Mouse (Mus musculus): ENCODE results near the gene H2-Ke6. TPM values are rescaled to one million over a fixed set of nuclear protein-coding genes. Genes with fewer than 3 reads are reported as not detected.

Gene H2-Ke6
- polyA plus RNA-seq, 1 experiment from 2014 or later: 37.6 TPM

DNA sequence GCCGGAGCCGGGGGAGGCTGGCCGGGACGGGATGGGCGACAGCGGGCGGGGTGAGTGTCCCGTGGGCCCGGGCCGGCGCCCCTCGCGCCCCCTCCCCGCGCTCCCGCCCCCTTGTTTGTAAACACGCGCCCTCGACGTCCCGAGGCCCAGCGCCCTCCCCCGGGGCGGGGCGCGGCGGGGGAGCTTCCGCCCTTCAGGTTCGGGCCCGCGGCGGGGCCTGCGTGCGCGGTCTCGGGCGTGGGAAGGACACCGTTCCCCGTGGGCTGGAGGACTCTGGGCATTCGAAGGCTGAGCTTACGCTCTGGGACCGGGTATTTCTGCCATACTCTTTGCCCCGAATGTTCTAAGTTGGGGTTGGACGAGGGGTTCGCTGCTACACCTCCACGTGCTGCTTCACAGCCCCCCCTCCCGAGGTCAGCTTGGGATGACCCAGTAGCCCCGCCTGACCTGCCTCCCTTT, 4.3 kb upstream of the H2-Ke6 start:
- H3K9me3 ChIP-seq (ENCODE audit: control insufficient read depth, low read length): no peaks in the 10 kb centered on the region
- H3K4me1 ChIP-seq (replicated peaks; ENCODE audit: control insufficient read depth, insufficient read depth): peaks cover 5% of the 10 kb centered on the region
- peaks cover 25% of the 10 kb centered on the region for H3K36me3 ChIP-seq (ENCODE audit: control insufficient read depth, insufficient read depth, low read length)
- H3K27me3 ChIP-seq (ENCODE audit: control insufficient read depth, insufficient read depth, low read length): no peaks in the 10 kb centered on the region
- peak; percentile 11; the same call in 1 of the 2 replicates for ATAC-seq (ENCODE audit: low FRiP score, low TSS enrichment)
- WGBS: 1% methylated on average over 37 of the region's 48 CpGs
- no peak for TF ChIP-seq EP300 (optimal IDR thresholded peaks at IDR 0.05)
- no peak for TF ChIP-seq CTCF (IDR thresholded peaks at IDR 0.05; ENCODE audit: low read depth)
- peak overlapping the region; percentile 86 for H3K4me3 ChIP-seq (ENCODE audit: low read depth, low read length)
- peak overlapping the region; percentile 98 for H3K27ac ChIP-seq (replicated peaks)
- DNase-seq (ENCODE audit: low spot score): no peak
- H3K9ac ChIP-seq (ENCODE audit: low read length): peak overlapping the region; percentile 96
- peak overlapping the region; percentile 93 for H3K4me2 ChIP-seq (replicated peaks; ENCODE audit: low read depth)

DNA sequence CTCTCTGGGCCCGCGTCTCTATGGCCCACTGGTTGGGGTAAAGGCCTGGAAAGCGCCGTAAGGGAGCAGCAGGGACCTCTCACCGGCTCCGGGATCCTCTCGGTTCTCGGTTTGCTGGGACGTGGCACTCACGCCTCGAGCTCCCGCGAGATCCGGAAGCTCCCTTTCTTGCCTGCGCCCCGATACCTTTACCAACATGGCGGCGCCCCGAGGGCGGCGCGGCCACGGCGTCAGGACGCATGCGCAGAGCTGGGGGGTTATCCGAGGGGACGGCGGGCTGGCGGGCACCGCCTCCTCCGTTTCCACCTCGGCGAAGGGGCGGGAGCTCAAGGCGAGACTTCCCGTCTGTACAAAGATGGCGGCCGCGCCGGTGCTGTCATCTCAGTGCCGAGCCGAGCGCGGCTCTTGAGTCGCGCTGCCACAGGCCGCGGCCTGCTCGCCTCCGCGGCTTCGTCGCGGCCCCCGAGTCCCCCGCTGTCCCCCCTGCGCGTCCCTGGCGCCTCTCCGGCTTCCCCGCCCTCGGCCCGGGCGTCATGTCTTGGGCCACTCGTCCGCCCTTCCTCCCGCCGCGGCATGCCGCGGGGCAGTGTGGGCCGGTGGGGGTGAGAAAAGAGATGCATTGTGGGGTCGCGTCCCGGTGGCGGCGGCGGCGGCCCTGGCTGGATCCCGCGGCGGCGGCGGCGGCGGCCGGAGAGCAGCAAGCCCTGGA, 3.8 kb upstream of the H2-Ke6 start, which contains the start of the genes Slc39a7 and Rxrb:
TSS of gene Slc39a7 (minus strand) at position 218 of the 709 bp plus-strand sequence.
TSS of gene Rxrb (plus strand) at position 348 of the 709 bp plus-strand sequence.
- under 1% methylated on average over 52 of the region's 88 CpGs for WGBS

DNA sequence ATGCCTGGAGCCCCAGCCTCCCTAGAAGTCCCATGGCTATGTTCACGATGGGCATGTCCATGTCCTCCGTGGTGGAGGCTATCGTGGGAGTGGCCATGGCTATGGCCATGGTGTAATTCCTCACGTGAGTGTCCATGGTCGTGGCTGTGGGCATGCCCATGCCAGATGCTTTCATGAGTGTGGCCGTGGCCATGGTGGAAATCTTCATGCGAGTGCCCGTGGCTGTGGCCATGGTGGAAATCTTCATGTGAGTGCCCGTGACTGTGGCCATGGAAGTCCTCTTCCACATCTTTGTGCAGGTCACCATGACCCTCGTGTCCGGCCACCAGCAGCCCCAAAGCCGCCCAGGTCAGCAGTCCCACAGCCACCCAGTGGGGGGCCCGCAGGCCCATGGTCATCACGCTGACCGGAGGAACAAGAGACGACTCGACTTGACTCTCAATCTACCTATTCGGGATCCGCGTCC, 3.0 kb upstream of the H2-Ke6 start:
- peaks cover 7% of the 10 kb centered on the region for H3K4me1 ChIP-seq (replicated peaks; ENCODE audit: control insufficient read depth, insufficient read depth)
- H3K4me3 ChIP-seq (ENCODE audit: low read depth, low read length): peak overlapping the region; percentile 86
- 2% methylated on average over 20 of the region's 20 CpGs for WGBS
- no peaks in the 10 kb centered on the region for H3K27me3 ChIP-seq (ENCODE audit: control insufficient read depth, insufficient read depth, low read length)
- no peak for ATAC-seq (ENCODE audit: low FRiP score, low TSS enrichment)
- peaks cover 17% of the 10 kb centered on the region for H3K36me3 ChIP-seq (ENCODE audit: control insufficient read depth, insufficient read depth, low read length)
- peak; percentile 20; the same call in 1 of the 2 replicates for TF ChIP-seq CTCF (IDR thresholded peaks at IDR 0.05; ENCODE audit: low read depth)
- TF ChIP-seq EP300 (optimal IDR thresholded peaks at IDR 0.05): no peak
- no peaks in the 10 kb centered on the region for H3K9me3 ChIP-seq (ENCODE audit: control insufficient read depth, low read length)
- H3K9ac ChIP-seq (ENCODE audit: low read length): peak overlapping the region; percentile 96
- H3K4me2 ChIP-seq (replicated peaks; ENCODE audit: low read depth): peak overlapping the region; percentile 93
- peak; percentile 31 for DNase-seq (ENCODE audit: low spot score)
- peak overlapping the region; percentile 98 for H3K27ac ChIP-seq (replicated peaks)

More for the DNA sequence above, 3.8 kb upstream of the H2-Ke6 start, which contains the start of the genes Slc39a7 and Rxrb:
- H3K9me3 ChIP-seq (ENCODE audit: control insufficient read depth, low read length): no peaks in the 10 kb centered on the region
- peak within 1 kb of the TSS; percentile 96 for H3K9ac ChIP-seq (ENCODE audit: low read length)
- TF ChIP-seq CTCF (IDR thresholded peaks at IDR 0.05; ENCODE audit: low read depth) (no peak), EP300 (optimal IDR thresholded peaks at IDR 0.05) (peak; percentile 96)
- peak; percentile 99 for DNase-seq (ENCODE audit: low spot score)
- H3K36me3 ChIP-seq (ENCODE audit: control insufficient read depth, insufficient read depth, low read length): peaks cover 24% of the 10 kb centered on the region
- H3K4me1 ChIP-seq (replicated peaks; ENCODE audit: control insufficient read depth, insufficient read depth): peaks cover 7% of the 10 kb centered on the region
- H3K27me3 ChIP-seq (ENCODE audit: control insufficient read depth, insufficient read depth, low read length): no peaks in the 10 kb centered on the region
- peak within 1 kb of the TSS; percentile 98 for H3K27ac ChIP-seq (replicated peaks)
- H3K4me3 ChIP-seq (ENCODE audit: low read depth, low read length): peak within 1 kb of the TSS; percentile 86
- ATAC-seq (ENCODE audit: low FRiP score, low TSS enrichment): peak; percentile 81
- H3K4me2 ChIP-seq (replicated peaks; ENCODE audit: low read depth): peak within 1 kb of the TSS; percentile 93

DNA sequence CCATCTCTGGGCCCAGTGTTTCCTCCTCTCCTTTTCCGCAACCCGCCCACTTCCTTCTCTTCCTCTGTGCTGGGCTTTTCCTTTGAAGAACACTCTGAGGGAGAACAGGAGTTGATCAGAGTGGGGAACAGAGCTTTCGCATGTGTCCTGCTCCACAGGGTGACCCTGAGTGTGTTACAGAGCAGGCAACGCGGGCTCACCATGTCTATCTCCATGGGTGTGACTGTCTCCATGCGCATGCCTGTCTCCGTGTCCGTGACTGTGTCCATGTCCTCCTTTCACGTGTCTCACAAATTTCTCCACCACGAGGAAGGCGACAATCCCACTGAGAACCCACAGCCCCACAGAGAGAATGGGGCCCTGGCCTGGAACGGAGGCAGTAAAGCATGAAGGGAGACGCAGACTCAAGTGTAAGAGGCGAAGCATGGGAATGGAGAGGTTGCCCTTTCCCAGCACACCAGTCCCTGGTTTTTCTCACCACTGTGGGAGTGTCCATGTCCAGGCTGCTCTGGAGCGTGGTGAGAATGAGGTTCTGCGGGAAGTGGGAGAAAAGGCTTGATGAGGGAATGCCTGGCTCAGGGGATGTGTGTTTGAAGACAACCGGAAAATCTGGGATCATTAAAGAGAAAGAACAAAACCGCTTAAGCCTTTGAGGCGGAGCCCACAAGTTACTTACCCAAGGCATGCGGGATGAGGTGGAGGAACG, 2.2 kb upstream of the H2-Ke6 start:
- 65% methylated on average over 21 of the region's 21 CpGs for WGBS

DNA sequence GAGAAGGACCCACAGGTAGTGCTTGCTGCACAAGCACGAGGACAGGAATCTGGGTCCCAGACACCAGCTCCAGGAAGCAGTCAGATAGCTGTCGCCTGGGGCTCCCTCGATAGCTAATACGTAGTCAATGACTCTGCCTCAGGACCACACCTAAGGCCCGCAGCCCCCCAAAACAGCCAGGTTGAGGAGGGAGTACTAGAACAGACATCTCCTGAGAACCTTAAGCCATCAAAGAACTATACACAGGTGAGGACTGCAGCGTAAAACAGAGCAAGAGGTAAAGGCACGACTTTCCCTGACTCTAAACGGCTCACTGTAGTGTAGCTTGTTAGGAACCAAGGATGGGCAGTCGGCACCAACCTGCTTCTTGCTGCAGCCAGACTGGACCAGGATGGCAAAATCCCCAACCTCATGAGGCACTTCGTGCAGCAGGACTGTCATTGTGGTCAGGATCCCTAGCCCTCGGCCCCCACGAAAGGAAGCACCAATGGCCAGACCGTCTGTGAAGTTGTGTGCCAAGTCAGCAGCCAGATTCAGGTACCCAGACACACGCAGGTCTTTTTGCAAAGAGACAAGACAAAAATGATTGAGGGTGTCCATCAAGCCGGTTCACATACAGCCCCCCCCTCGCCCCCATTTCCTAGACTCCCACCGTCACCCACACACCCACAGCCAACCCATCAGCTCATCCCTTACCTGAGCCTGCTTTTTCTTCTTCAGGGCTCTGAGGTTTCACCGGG, 1.5 kb upstream of the H2-Ke6 start:
- H3K9ac ChIP-seq (ENCODE audit: low read length): no peak overlapping the region

More for the DNA sequence above, 2.2 kb upstream of the H2-Ke6 start:
- Histone ChIP-seq H3K4me2 (replicated peaks; ENCODE audit: low read depth) (peak overlapping the region; percentile 93), H3K36me3 (ENCODE audit: control insufficient read depth, insufficient read depth, low read length) (peaks cover 17% of the 10 kb centered on the region), H3K4me3 (ENCODE audit: low read depth, low read length) (peak overlapping the region; percentile 86), H3K27ac (replicated peaks) (peak overlapping the region; percentile 98; the same call in 1 of the 2 replicates), H3K9ac (ENCODE audit: low read length) (peak overlapping the region; percentile 96), H3K27me3 (ENCODE audit: control insufficient read depth, insufficient read depth, low read length) (no peaks in the 10 kb centered on the region), H3K4me1 (replicated peaks; ENCODE audit: control insufficient read depth, insufficient read depth) (peaks cover 7% of the 10 kb centered on the region), H3K9me3 (ENCODE audit: control insufficient read depth, low read length) (no peaks in the 10 kb centered on the region)
- DNase-seq (ENCODE audit: low spot score) (no peak), ATAC-seq (ENCODE audit: low FRiP score, low TSS enrichment) (no peak)
- TF ChIP-seq CTCF (IDR thresholded peaks at IDR 0.05; ENCODE audit: low read depth) (no peak), EP300 (optimal IDR thresholded peaks at IDR 0.05) (no peak)

More for the DNA sequence above, 1.5 kb upstream of the H2-Ke6 start:
- TF ChIP-seq EP300 (optimal IDR thresholded peaks at IDR 0.05) (no peak), CTCF (IDR thresholded peaks at IDR 0.05; ENCODE audit: low read depth) (no peak)
- no peaks in the 10 kb centered on the region for H3K27me3 ChIP-seq (ENCODE audit: control insufficient read depth, insufficient read depth, low read length)
- H3K9me3 ChIP-seq (ENCODE audit: control insufficient read depth, low read length): no peaks in the 10 kb centered on the region
- H3K4me3 ChIP-seq (ENCODE audit: low read depth, low read length): no peak overlapping the region
- peaks cover 7% of the 10 kb centered on the region for H3K4me1 ChIP-seq (replicated peaks; ENCODE audit: control insufficient read depth, insufficient read depth)
- peak; percentile 13 for DNase-seq (ENCODE audit: low spot score)
- peak overlapping the region; percentile 93; the same call in 1 of the 2 replicates for H3K4me2 ChIP-seq (replicated peaks; ENCODE audit: low read depth)
- no peak overlapping the region for H3K27ac ChIP-seq (replicated peaks)
- peaks cover 17% of the 10 kb centered on the region for H3K36me3 ChIP-seq (ENCODE audit: control insufficient read depth, insufficient read depth, low read length)
- ATAC-seq (ENCODE audit: low FRiP score, low TSS enrichment): no peak
- WGBS: 88% methylated on average over 18 of the region's 18 CpGs
